In genomic region chr1:82262331-82262730, GRCm38 (mm10) we compare ENCODE assay signal across 28 mouse cellular contexts. TPM values are rescaled to one million over a fixed set of nuclear protein-coding genes. Genes with fewer than 3 reads are reported as not detected.
DNase-seq lines count a peak whose midpoint lies in the region; ATAC-seq and TF ChIP-seq lines count a peak whose summit lies in the region.
"Had no signal": no experiment of that assay in that cellular context is flagged by ENCODE, and none has a peak within 500 bp of the region (broad histone marks: within the 10 kb centered on the region; RNA-seq: fewer than 3 reads in every experiment).

No protein-coding gene starts in this region.

- H3K27ac ChIP-seq in forebrain, embryonic 12.5 days = 0 out of 2 replicates have a peak overlapping the region, but pooled peaks have one; percentile 38
- H3K27ac ChIP-seq in forebrain, postnatal 0 days (ENCODE audit: low read depth, low read length) = no peak overlapping the region
- peak overlapping the region; percentile 69; the same call in 1 of the 2 replicates for H3K27ac ChIP-seq in layer of hippocampus, adult 2 months
- H3K27ac ChIP-seq: embryonic facial prominence, embryonic 15.5 days; heart, embryonic 15.5 days; neural tube, embryonic 15.5 days; stomach, embryonic 15.5 days had no signal

- DNase-seq in forebrain, postnatal 0 days = no peak
- DNase-seq in layer of hippocampus, adult 2 months (ENCODE audit: low spot score in 2 of 2) = no peak
- DNase-seq in layer of hippocampus, adult 9-11 months = no peak
- DNase-seq in cerebellum, adult 9-10 months = peak; percentile 93
- no peak for DNase-seq in heart, postnatal 14 days
- DNase-seq in yolk sac, embryonic 10.5 days (ENCODE audit: low spot score) = no peak
- DNase-seq in testis, postnatal 14 days (ENCODE audit: low spot score) = no peak
- DNase-seq: adrenal gland, adult 2 months; gastrocnemius, postnatal 10 days; heart, adult 11 months; kidney, adult 11 months; layer of hippocampus, postnatal 36 days; liver, postnatal 0 days; lung, postnatal 14 days; right cerebral cortex, postnatal 25 days; thymus, adult 2 months had no signal

- peaks cover 26% of the 10 kb centered on the region for H3K4me1 ChIP-seq in forebrain, embryonic 12.5 days
- H3K4me1 ChIP-seq in forebrain, postnatal 0 days (ENCODE audit: insufficient read depth) = 0 out of 2 replicates have a peak, but pooled peaks cover 5% of the 10 kb centered on the region
- H3K4me1 ChIP-seq: stomach, embryonic 15.5 days had no signal

- H3K27me3 ChIP-seq in forebrain, embryonic 12.5 days = no peaks in the 10 kb centered on the region
- no peaks in the 10 kb centered on the region for H3K27me3 ChIP-seq in forebrain, postnatal 0 days (ENCODE audit: insufficient read depth, low read length)
- H3K27me3 ChIP-seq: embryonic facial prominence, embryonic 15.5 days; heart, embryonic 15.5 days; neural tube, embryonic 15.5 days; stomach, embryonic 15.5 days had no signal

- H3K9me3 ChIP-seq in forebrain, embryonic 12.5 days = no peaks in the 10 kb centered on the region
- no peaks in the 10 kb centered on the region for H3K9me3 ChIP-seq in forebrain, postnatal 0 days (ENCODE audit: low read length)
- H3K9me3 ChIP-seq: embryonic facial prominence, embryonic 15.5 days; heart, embryonic 15.5 days; neural tube, embryonic 15.5 days; stomach, embryonic 15.5 days had no signal

- WGBS in forebrain, embryonic 12.5 days = 59% methylated on average over 1 of the region's 1 CpGs
- 37% methylated on average over 1 of the region's 1 CpGs for WGBS in forebrain, postnatal 0 days

- no peak for ATAC-seq in forebrain, embryonic 12.5 days (ENCODE audit: low FRiP score)
- no peak for ATAC-seq in forebrain, postnatal 0 days
- ATAC-seq: liver, postnatal 0 days; midbrain, embryonic 16.5 days had no signal

- H3K4me3 ChIP-seq in forebrain, embryonic 12.5 days (replicated peaks) = no peak overlapping the region
- H3K4me3 ChIP-seq in forebrain, postnatal 0 days (ENCODE audit: low read depth, low read length) = no peak overlapping the region
- no peak overlapping the region for H3K4me3 ChIP-seq in layer of hippocampus, adult 2 months
- H3K4me3 ChIP-seq: embryonic facial prominence, embryonic 15.5 days; heart, embryonic 15.5 days; neural tube, embryonic 15.5 days; stomach, embryonic 15.5 days had no signal

- intact Hi-C loops in heart, postnatal 14 days (cut with DNase I) = no loop called here

- no peaks in the 10 kb centered on the region for H3K36me3 ChIP-seq in forebrain, embryonic 12.5 days (replicated peaks)
- H3K36me3 ChIP-seq in forebrain, postnatal 0 days (ENCODE audit: insufficient read depth) = no peaks in the 10 kb centered on the region
- H3K36me3 ChIP-seq: heart, embryonic 15.5 days; neural tube, embryonic 15.5 days; stomach, embryonic 15.5 days had no signal

- H3K9ac ChIP-seq in forebrain, embryonic 12.5 days = no peak overlapping the region
- no peak overlapping the region for H3K9ac ChIP-seq in forebrain, postnatal 0 days
- H3K9ac ChIP-seq: embryonic facial prominence, embryonic 15.5 days; heart, embryonic 15.5 days; liver, postnatal 0 days; neural tube, embryonic 15.5 days; stomach, embryonic 15.5 days had no signal

- TF ChIP-seq CTCF in forebrain, postnatal 0 days (IDR thresholded peaks at IDR 0.05; ENCODE audit: low read depth) = no peak
- TF ChIP-seq CTCF in layer of hippocampus, adult 2 months (conservative IDR thresholded peaks at IDR 0.05) = no peak

- H3K4me2 ChIP-seq in forebrain, embryonic 12.5 days = no peak overlapping the region
- H3K4me2 ChIP-seq in forebrain, postnatal 0 days (ENCODE audit: low read depth) = no peak overlapping the region
- H3K4me2 ChIP-seq: embryonic facial prominence, embryonic 15.5 days; heart, embryonic 15.5 days; neural tube, embryonic 15.5 days; stomach, embryonic 15.5 days had no signal

RNA-seq across cellular contexts. Expression of gene Irs1, which starts 28.9 kb away (rescaled TPM):
- 17.8 and 18.3 TPM in 2 replicates for polyA plus RNA-seq in forebrain, embryonic 12.5 days (2016; fragmentation: Nextera tagmentation; extraction: Ambion mirVana)
- 32.7 and 45.3 TPM in 2 replicates for total RNA-seq in forebrain, postnatal 0 days (2014; rRNA removed)
- 3.0 and 4.4 TPM in 2 replicates for polyA plus RNA-seq in forebrain, postnatal 0 days (2015; fragmentation: Nextera tagmentation; extraction: Ambion mirVana)
- total RNA-seq in layer of hippocampus, adult 2 months (2021) = 10 to 100 TPM; 17.8 to 17.9 TPM
- 10 to 100 TPM; 37.5 to 38.0 TPM for total RNA-seq in heart, postnatal 14 days (2021)

RNA-seq across cellular contexts. Expression of gene Gm9747, which starts 29.4 kb away (rescaled TPM):
- 37.0 and 38.2 TPM in 2 replicates for polyA plus RNA-seq in forebrain, embryonic 12.5 days (2016; fragmentation: Nextera tagmentation; extraction: Ambion mirVana)
- not detected in 2 replicates for total RNA-seq in forebrain, postnatal 0 days (2014; rRNA removed)
- polyA plus RNA-seq in forebrain, postnatal 0 days (2015; fragmentation: Nextera tagmentation; extraction: Ambion mirVana) = 9.6 and 14.8 TPM in 2 replicates
- total RNA-seq in layer of hippocampus, adult 2 months (2021) = not detected
- total RNA-seq in heart, postnatal 14 days (2021) = not detected
- total RNA-seq: adrenal gland, adult 2 months; gastrocnemius, postnatal 10 days; hematopoietic stem cell, adult 5-6 weeks; layer of hippocampus, postnatal 36 days; left cerebral cortex, postnatal 14 days; liver, adult 2 months; megakaryocyte, adult 5-6 weeks had no signal
- polyA plus RNA-seq: adrenal gland, adult 2 months; large intestine, adult 2 months; spleen, adult 2 months; thymus, adult 2 months had no signal

RNA-seq across cellular contexts. Expression of gene Rhbdd1, which starts 53.9 kb away (rescaled TPM):
- polyA plus RNA-seq in forebrain, embryonic 12.5 days (2016; fragmentation: Nextera tagmentation; extraction: Ambion mirVana) = 8.9 and 10.4 TPM in 2 replicates
- 4.7 and 5.3 TPM in 2 replicates for total RNA-seq in forebrain, postnatal 0 days (2014; rRNA removed)
- 1.7 and 2.2 TPM in 2 replicates for polyA plus RNA-seq in forebrain, postnatal 0 days (2015; fragmentation: Nextera tagmentation; extraction: Ambion mirVana)
- 1 to 10 TPM; 7.4 to 7.6 TPM for total RNA-seq in layer of hippocampus, adult 2 months (2021)
- 10 to 100 TPM; 10.1 to 11.5 TPM for total RNA-seq in heart, postnatal 14 days (2021)
